Mouse (Mus musculus): ENCODE results near the gene Hsd17b6. TPM values are rescaled to one million over a fixed set of nuclear protein-coding genes. Genes with fewer than 3 reads are reported as not detected.
"Not testable (repeated sequence)": the region's sequence is repeated elsewhere in the genome, so short reads cannot be mapped to it uniquely, and the experiment has no call there.

Gene Hsd17b6
- not detected for total RNA-seq (2021)
- long read RNA-seq, result 0 reads

- DNase-seq (ENCODE audit: low spot score in 2 of 2), result no peak
Observed at GRCm38 (mm10) chr10:128007446-128007845, at the start of gene Hsd17b6. TSS of gene Hsd17b6 (minus strand) at chr10:128007611.

- no peak for DNase-seq (ENCODE audit: low spot score in 2 of 2)
Observed at GRCm38 (mm10) chr10:128053001-128053400, 45.6 kb upstream of the Hsd17b6 start.

- DNase-seq (ENCODE audit: low spot score in 2 of 2), result not testable (repeated sequence)
Observed at GRCm38 (mm10) chr10:128052136-128052535, 44.7 kb upstream of the Hsd17b6 start.

GRCm38 (mm10) chr10:128051589-128051988, 44.2 kb upstream of the Hsd17b6 start:
- no peak for DNase-seq (ENCODE audit: low spot score in 2 of 2)

GRCm38 (mm10) chr10:128050355-128050754, 42.9 kb upstream of the Hsd17b6 start:
- DNase-seq (ENCODE audit: low spot score in 2 of 2), result no peak

GRCm38 (mm10) chr10:128049741-128050140, 42.3 kb upstream of the Hsd17b6 start:
- DNase-seq (ENCODE audit: low spot score in 2 of 2), result no peak

GRCm38 (mm10) chr10:128048157-128048556, 40.7 kb upstream of the Hsd17b6 start:
- DNase-seq (ENCODE audit: low spot score in 2 of 2), result no peak

- no peak for DNase-seq (ENCODE audit: low spot score in 2 of 2)
Observed at GRCm38 (mm10) chr10:128043041-128043835, 35.8 kb upstream of the Hsd17b6 start.

GRCm38 (mm10) chr10:128042466-128042865, 35.1 kb upstream of the Hsd17b6 start:
- no peak for DNase-seq (ENCODE audit: low spot score in 2 of 2)

GRCm38 (mm10) chr10:128041636-128042035, 34.2 kb upstream of the Hsd17b6 start:
- no peak for DNase-seq (ENCODE audit: low spot score in 2 of 2)

- DNase-seq (ENCODE audit: low spot score in 2 of 2), result no peak
Observed at GRCm38 (mm10) chr10:128040293-128040692, 32.9 kb upstream of the Hsd17b6 start.

GRCm38 (mm10) chr10:128039858-128040257, 32.4 kb upstream of the Hsd17b6 start:
- DNase-seq (ENCODE audit: low spot score in 2 of 2), result no peak

- no peak for DNase-seq (ENCODE audit: low spot score in 2 of 2)
Observed at GRCm38 (mm10) chr10:128039167-128039566, 31.8 kb upstream of the Hsd17b6 start.

GRCm38 (mm10) chr10:128037921-128038320, 30.5 kb upstream of the Hsd17b6 start:
- no peak for DNase-seq (ENCODE audit: low spot score in 2 of 2)

- peak in 1 of 2 experiments; percentile 48 for DNase-seq (ENCODE audit: low spot score in 2 of 2)
Observed at GRCm38 (mm10) chr10:128036746-128037425, 29.5 kb upstream of the Hsd17b6 start.

- DNase-seq (ENCODE audit: low spot score in 2 of 2), result no peak
Observed at GRCm38 (mm10) chr10:128030860-128031259, 23.4 kb upstream of the Hsd17b6 start.

- no peak for DNase-seq (ENCODE audit: low spot score in 2 of 2)
Observed at GRCm38 (mm10) chr10:128029931-128030330, 22.5 kb upstream of the Hsd17b6 start.

- DNase-seq (ENCODE audit: low spot score in 2 of 2), result no peak
Observed at GRCm38 (mm10) chr10:128023496-128023895, 16.1 kb upstream of the Hsd17b6 start.

GRCm38 (mm10) chr10:128022196-128022595, 14.8 kb upstream of the Hsd17b6 start:
- DNase-seq (ENCODE audit: low spot score in 2 of 2), result no peak

- peak; percentile 67 to 83 for DNase-seq (ENCODE audit: low spot score in 2 of 2)
Observed at GRCm38 (mm10) chr10:128015068-128015934, 7.9 kb upstream of the Hsd17b6 start, which contains the start of gene Prim1. TSS of gene Prim1 (plus strand) at chr10:128015168.

- no peak for DNase-seq (ENCODE audit: low spot score in 2 of 2)
Observed at GRCm38 (mm10) chr10:128009735-128010134, 2.3 kb upstream of the Hsd17b6 start.
